Mouse (Mus musculus) cerebellum, adult (tissue): ENCODE measurements around the gene Btaf1.
"Not testable (repeated sequence)": the region's sequence is repeated elsewhere in the genome, so short reads cannot be mapped to it uniquely, and the experiment has no call there.

Experiments used
- ATAC-seq: cut with Nextera tagmentation; 2 replicates; pipeline ENCODE4 v1.9.2; 2017; ENCODE audit warnings: mild to moderate bottlenecking, moderate library complexity, mixed read lengths; ENCODE audit not compliant: insufficient number of reproducible peaks, low FRiP score, low TSS enrichment

Gene Btaf1

GRCm38 (mm10) chr19:36919466-36919865 is 6.4 kb upstream of the Btaf1 start, which contains the start of gene Fgfbp3:
Gene Fgfbp3, minus strand, starts transcription at chr19:36919615.
- no peak for ATAC-seq

GRCm38 (mm10) chr19:36922015-36922414 is 3.9 kb upstream of the Btaf1 start:
- no peak for ATAC-seq

DNA sequence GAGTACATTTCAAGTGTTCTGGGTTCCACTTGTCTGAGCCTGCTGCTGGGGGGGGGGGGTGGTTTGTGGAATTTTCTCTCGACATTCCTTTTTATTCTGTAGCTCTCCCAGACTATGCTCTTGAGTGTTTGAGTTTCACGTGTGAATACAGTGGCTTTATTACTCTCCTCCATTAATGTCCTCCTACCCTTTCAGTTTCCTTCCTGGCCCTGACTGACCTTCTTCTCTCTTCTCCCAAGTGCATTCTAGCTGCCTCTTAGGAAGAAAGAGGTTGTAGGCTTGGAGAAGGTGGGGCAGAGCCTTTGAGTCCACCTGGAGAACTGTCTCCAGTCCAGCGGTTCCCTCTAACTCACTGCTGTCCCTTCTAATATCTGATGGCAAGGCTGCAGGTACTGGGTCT is 2.9 kb upstream of the Btaf1 start:
- ATAC-seq: no peak

DNA sequence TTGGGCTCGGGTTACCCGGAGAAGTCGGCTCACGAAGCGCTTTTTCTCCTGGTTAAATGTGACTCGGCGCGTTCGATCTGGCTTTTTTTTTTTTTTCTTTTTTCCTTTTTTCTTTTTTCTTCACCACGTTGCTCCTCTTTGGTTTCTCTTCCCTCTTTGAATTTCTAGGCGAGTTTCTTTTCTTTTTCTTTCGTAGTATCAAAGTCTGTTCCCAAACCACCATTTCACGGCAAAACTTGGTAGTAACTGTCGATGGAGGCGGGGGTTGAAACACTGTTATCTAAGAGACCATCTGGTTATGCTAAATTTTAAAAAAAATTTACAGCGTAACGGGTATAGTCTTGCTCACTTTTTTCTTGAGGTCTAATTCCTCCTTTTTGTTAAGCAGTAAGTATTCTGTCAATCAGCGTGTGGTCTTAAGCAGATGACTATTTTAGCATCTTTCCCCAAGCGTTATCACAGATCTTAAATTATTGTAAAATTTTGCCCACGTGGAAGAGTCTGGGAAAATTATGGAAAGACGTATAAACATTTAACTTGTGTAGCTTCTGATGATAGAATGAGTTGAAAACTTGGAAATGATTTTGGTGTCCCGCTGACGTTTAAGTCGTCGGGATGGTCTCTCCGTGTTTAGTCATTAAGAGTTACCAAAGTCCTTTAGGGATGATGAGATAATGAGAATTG is 816 bp downstream of the Btaf1 start:
- no peak for ATAC-seq

- ATAC-seq: no peak
Measured at GRCm38 (mm10) chr19:36927800-36928361, 2.0 kb downstream of the Btaf1 start.

DNA sequence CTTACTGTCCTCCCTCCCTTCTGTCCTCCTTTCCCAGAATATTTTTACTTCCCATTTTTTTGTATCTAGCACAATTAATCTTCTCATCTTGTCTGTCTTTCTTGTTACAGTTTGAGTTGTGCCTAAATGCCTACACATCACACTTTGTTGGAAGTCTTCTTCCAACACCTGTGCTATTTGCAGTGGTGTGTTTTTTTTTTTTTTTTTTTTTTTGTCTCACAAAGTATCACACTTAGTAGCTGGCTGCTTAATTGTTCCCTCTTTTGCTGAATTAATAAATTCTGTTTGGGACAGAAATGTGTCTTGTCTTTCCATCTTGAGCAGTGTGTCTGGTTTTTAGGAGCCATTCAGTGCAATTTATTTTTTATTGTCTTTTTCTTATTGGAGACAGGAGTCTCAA is 3.9 kb downstream of the Btaf1 start:
- no peak for ATAC-seq

DNA sequence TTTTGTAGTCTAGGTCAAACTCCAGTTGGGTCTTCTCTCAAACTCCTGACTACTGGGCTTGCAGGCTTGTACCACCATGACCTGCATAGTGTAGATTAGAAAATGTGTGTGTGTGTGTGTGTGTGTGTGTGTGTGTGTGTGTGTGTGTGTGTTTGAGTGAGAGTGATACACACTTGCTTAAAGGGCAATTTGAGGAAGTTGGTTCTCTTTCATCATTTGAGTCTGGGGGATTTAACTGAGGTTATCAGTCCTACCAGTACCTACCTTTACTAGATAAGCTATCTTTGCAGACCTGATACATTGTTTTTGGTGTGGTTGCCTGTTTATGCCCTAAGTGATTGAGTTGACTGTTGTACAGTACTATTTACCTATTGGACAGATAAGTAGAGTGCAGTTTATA is 6.2 kb downstream of the Btaf1 start:
- no peak for ATAC-seq

DNA sequence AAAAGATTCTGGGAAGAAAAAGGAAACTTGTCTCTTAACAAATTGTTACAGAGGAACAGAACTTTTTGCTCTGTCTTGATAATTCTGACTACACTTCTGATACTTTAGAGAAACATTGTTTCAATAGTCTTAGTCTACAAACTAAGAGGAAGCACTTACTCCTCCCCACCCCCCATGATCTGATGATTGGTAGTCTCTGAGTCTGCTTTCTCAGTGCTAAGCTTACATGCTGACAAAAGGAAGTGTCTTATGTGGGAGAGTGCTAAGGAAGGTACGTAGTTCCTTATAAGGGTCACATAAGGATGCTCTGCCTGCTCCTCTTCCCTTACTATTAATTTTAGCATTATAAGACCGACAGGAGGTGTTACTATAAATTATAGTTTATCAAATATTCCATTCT is 6.7 kb downstream of the Btaf1 start:
- no peak for ATAC-seq

DNA sequence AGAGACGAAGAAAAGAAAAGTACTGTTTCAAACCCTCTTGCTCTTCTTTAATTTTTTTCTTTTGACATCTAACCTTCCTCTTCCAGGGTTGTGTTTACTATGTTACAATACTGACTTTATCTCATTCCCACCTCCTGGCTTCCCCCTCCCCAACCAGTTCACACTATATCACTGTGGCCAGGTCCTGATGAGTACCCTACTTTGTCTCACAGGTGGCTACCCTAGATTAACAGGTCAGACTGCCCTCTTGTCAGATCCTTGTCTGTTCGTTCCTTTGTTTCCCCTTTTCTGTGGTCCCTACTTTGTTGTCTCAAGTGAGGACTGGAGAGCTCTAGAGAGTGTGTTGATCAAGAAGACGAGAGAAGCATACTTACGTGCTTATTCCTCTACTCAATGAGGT is 10.4 kb downstream of the Btaf1 start:
- ATAC-seq: no peak

DNA sequence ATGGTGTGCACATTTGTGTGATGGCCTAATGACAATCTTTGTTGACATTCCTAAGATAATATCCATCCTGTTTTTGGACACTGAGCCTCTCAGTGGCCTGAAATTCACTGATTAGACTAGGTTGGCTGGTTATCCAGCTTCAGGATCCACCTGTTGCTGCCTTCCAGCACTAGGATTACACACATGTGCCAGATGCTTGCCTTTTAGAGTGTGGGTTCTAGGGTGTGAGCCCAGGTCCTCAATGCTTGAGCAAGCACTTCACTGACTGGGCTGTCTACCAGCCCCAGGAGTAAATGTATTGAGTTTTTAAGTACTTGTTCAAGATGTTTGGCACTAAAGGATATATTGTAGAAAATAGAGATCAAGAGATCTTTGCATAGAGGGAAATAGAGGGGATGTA is 12.1 kb downstream of the Btaf1 start:
- ATAC-seq: no peak

GRCm38 (mm10) chr19:36940064-36940463 is 14.2 kb downstream of the Btaf1 start:
- ATAC-seq: no peak

DNA sequence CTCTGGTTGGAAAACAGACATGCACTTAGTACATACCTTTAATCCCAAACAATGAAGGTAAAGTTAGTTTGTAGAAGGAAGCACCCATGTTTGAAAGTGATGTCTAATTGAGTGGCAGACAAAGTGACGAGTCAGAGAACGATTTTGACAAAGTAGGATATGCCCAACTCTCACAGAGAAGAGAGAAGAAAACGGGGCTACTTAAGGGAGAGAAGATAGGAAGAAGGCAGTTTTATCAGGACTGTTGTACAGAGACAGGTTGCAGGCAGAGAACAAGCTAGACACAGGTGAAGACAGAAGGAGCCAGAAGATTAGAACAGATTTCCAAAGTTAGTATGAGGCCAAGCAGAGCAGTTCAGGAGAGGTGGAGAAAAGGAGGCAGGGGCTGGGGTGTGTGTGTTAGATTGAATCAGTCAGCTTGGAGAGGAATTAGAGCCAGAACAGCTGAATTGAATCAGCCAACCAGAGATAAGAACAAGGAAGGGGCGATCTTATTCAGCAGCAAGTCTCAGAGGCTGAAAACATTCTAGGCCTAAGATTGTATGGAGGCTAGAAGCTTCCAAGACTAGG is 27.8 kb downstream of the Btaf1 start:
- no peak for ATAC-seq

- no peak for ATAC-seq
Measured at GRCm38 (mm10) chr19:36958331-36958730, 32.5 kb downstream of the Btaf1 start.

GRCm38 (mm10) chr19:36961320-36961719 is 35.4 kb downstream of the Btaf1 start:
- no peak for ATAC-seq

- not testable (repeated sequence) for ATAC-seq
Measured at GRCm38 (mm10) chr19:36962544-36963260, 36.8 kb downstream of the Btaf1 start.

DNA sequence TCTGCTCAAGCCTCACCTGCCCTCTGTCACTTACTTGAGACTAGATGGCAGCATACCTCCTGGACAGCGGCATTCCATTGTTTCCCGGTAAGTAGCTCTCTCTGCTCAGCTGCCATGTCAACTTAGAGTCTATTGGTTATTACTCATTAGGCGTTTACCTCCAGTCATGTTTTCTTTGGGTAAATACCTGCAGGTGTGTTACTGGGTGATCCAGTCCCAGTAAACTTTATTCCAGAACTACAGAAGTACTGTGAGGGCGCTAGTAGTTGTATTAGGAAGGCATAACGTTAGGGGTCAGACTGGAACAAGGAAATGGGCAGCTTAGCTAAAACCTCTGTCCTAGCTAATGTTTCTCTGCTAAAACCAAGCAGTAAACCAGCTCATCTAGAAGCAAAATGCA is 78.7 kb downstream of the Btaf1 start:
- no peak for ATAC-seq

DNA sequence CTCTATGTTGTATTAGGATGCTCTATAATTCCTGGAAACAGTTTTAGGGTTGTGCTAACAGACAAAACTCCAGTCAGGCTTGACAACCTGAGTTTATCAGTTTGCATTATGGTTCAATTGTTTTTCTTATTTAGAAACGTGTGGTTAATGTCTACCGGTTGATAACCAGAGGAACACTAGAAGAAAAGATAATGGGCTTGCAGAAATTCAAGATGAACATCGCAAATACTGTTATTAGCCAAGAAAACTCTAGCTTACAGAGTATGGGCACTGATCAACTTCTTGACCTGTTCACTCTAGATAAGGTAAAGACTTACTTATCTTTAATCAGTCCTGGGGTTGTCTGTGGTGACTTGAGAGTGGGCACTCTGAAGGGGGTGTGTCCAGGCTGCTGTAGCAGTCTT is 84.0 kb downstream of the Btaf1 start:
- no peak for ATAC-seq

- ATAC-seq: no peak
Measured at GRCm38 (mm10) chr19:37013461-37013860, 87.6 kb downstream of the Btaf1 start.

DNA sequence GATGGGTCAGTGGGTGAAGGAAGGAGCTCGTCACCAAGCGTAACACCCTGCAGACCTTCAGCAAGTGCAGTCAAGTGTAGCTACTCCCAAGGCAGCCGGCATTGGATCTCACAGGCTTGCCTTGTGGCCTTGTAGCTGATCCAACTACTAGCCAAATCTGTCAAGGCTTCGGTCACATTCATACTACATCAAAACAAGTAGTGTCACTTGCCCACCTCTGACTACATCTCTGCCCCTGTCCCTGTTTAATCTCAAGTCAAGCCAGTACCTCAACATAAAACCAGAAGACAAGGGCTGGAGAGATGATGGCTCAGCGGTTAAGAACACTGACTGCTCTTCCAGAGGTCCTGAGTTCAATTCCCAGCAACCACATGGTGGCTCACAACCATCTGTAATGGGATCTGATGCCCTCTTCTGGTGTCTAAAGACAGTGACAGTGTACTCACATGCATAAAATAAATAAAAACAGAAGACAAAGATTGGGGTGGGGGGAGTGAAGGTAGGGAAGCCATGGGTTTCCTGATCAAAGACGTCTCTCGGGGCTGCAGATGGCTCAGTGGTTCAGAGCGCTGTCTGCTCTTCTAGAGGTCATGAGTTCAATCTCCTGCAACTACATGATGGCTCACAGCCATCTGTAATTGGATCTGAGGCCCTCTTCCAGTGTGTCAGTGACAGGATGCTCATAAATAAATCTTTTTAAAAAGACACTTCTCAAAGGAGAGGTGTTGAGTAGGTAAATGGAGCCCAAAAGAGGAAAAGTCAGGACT is 88.5 kb downstream of the Btaf1 start:
- no peak for ATAC-seq

GRCm38 (mm10) chr19:37016890-37017289 is 91.0 kb downstream of the Btaf1 start:
- no peak for ATAC-seq

GRCm38 (mm10) chr19:37018411-37018810 is 92.5 kb downstream of the Btaf1 start:
- ATAC-seq: 0 out of 2 replicates have a peak, but pooled peaks have one; percentile 14
